Mouse (Mus musculus) MEL (cell line): ENCODE measurements around the gene Kcnmb2.

Experiments
- CTCF ChIP-seq, 3 experiments: IDR thresholded peaks in 2 of 3; conservative IDR thresholded peaks in 1 of 3; 2 replicates each; pipeline ENCODE4 v1.5.1; 2011 to 2012; ENCODE audit warnings: low read length in 3 of 3, low read depth in 2 of 3, mild to moderate bottlenecking in 2 of 3, improper control_type of control experiment in 1 of 3, inconsistent platforms in 1 of 3, mixed read lengths in 1 of 3, moderate library complexity in 1 of 3; ENCODE audit not compliant: control insufficient read depth in 1 of 3, insufficient read depth in 1 of 3, poor library complexity in 1 of 3, severe bottlenecking in 1 of 3
- E2F4 ChIP-seq: IDR thresholded peaks from 2 replicates; pipeline ENCODE4 v1.6.1; 2011; ENCODE audit warnings: low read depth, low read length, improper control_type of control experiment, borderline replicate concordance
- ETS1 ChIP-seq: IDR thresholded peaks from 2 replicates; pipeline ENCODE4 v1.6.1; 2012; ENCODE audit warnings: low read depth, mild to moderate bottlenecking, inconsistent platforms, low read length, improper control_type of control experiment, moderate library complexity
- HCFC1 ChIP-seq: IDR thresholded peaks from 2 replicates; pipeline ENCODE4 v1.6.1; 2012; ENCODE audit warnings: low read depth, mild to moderate bottlenecking, inconsistent platforms, low read length, improper control_type of control experiment, moderate library complexity
- JUND ChIP-seq: IDR thresholded peaks from 2 replicates; pipeline ENCODE4 v1.6.1; 2011; ENCODE audit warnings: low read depth, mild to moderate bottlenecking, improper control_type of control experiment, low read length
- MAX ChIP-seq: IDR thresholded peaks from 2 replicates; pipeline ENCODE4 v1.6.1; 2011; ENCODE audit warnings: low read length, improper control_type of control experiment
- MYB ChIP-seq: IDR thresholded peaks from 2 replicates; pipeline ENCODE4 v1.6.1; 2011; ENCODE audit warnings: mild to moderate bottlenecking, low read depth, low read length, improper control_type of control experiment
- POLR2A ChIP-seq, 2 experiments: IDR thresholded peaks; 2 replicates each; pipeline ENCODE4 v1.6.1; 2011 to 2012; ENCODE audit warnings: low read length in 2 of 2, mild to moderate bottlenecking in 2 of 2, control low read depth in 1 of 2, improper control_type of control experiment in 1 of 2, low read depth in 1 of 2, moderate library complexity in 1 of 2; ENCODE audit not compliant: control insufficient read depth in 1 of 2, insufficient read depth in 1 of 2, poor library complexity in 1 of 2
- POLR2AphosphoS2 ChIP-seq: IDR thresholded peaks from 2 replicates; pipeline ENCODE4 v1.6.1; 2011; ENCODE audit warnings: low read length, improper control_type of control experiment
- TCF12 ChIP-seq: IDR thresholded peaks from 2 replicates; pipeline ENCODE4 v1.6.1; 2014; ENCODE audit warnings: low read depth, mild to moderate bottlenecking, inconsistent platforms, low read length, improper control_type of control experiment, moderate library complexity
- UBTF ChIP-seq: IDR thresholded peaks from 2 replicates; pipeline ENCODE4 v1.6.1; 2012; ENCODE audit warnings: low read depth, mild to moderate bottlenecking, inconsistent platforms, low read length, improper control_type of control experiment, moderate library complexity, borderline replicate concordance; ENCODE audit not compliant: insufficient read depth
- ZMIZ1 ChIP-seq: IDR thresholded peaks from 2 replicates; pipeline ENCODE4 v1.6.1; 2012; ENCODE audit warnings: low read depth, mild to moderate bottlenecking, inconsistent platforms, low read length, improper control_type of control experiment, moderate library complexity

DNA sequence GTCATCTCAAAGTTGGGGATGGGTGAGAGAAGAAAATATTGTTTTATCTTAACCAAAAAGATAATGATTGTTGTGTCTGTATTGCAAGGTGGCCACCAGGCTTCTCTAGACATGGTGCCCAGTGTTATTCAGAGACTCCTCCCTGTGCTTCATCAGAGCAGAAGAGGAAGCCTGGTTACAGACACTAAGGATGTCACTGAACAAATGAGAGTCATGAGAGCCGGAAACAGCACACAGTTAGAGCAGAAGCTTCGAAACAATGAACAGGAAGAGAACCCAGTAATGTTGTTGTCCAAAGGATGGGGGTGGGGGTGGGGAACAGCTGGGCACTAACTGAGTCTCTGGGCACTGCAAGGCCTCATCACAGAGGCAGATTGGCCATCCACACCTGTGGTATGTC is 324.4 kb downstream of the Kcnmb2 start:
- TF ChIP-seq ZMIZ1 = no peak
- TF ChIP-seq UBTF = no peak
- TF ChIP-seq POLR2AphosphoS2 = no peak
- TF ChIP-seq CTCF (IDR thresholded peaks at IDR 0.05 in 2 of 3, conservative IDR thresholded peaks at IDR 0.05 in 1 of 3; ENCODE audit: control insufficient read depth in 1 of 3, insufficient read depth in 1 of 3, low read depth in 2 of 3, low read length in 3 of 3, poor library complexity in 1 of 3, severe bottlenecking in 1 of 3) = no peak
- TF ChIP-seq E2F4 = no peak
- TF ChIP-seq POLR2A (IDR thresholded peaks at IDR 0.05; ENCODE audit: control insufficient read depth in 1 of 2, insufficient read depth in 1 of 2, low read depth in 1 of 2, low read length in 2 of 2, poor library complexity in 1 of 2) = no peak
- TF ChIP-seq TCF12 = no peak
- no peak for TF ChIP-seq MAX
- TF ChIP-seq HCFC1 = no peak
- TF ChIP-seq ETS1 = no peak
- no peak for TF ChIP-seq MYB
- TF ChIP-seq JUND = no peak
